Mouse (Mus musculus) left cerebral cortex, postnatal 36 days (tissue): ENCODE results near the gene Ube2e3. TPM values are rescaled to one million over a fixed set of nuclear protein-coding genes. Genes with fewer than 3 reads are reported as not detected.
A peak's percentile ranks its signal among the peaks of the same experiment; 100 is the strongest.

Source experiments
- DNase-seq, 2 experiments: peaks; one replicate each; pipeline ENCODE4 v3.0.0; 2021 to 2022; ENCODE audit warnings: low spot score in 2 of 2, mixed read lengths in 1 of 2
- intact Hi-C: fragments of 180-260 bp; cut with DNase I; formaldehyde crosslinking; loops from one replicate; pipeline ENCODE4 v1.15.1; 2025
- total RNA-seq, 2 experiments: library from RNA; stranded (reverse); gene quantifications; 2 replicates each; pipeline ENCODE4 v1.2.3; 2021

Gene Ube2e3
- total RNA-seq, 2 experiments from 2014 or later, result 102 to 110 TPM

DNA sequence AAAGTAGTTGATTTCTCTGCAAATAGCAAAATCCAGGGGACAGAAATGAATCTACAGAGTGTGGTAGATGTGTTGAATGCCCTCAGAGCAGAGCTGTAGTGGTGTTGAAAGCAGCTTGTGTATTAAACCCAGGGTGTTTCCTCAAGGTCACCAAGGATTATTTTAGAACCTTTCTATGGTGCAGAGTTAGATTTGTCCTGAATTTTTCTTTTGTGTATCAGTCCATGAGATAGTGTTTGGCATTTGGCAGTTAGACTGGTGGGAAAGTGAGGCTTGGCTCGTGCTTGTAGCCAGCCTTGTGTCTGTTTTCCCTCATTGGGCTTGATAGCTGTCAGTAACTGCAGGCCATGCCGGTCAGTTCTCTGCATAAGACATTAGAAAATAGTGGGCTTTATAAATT, 6.0 kb downstream of the Ube2e3 start:
- DNase-seq, result no peak
- intact Hi-C loops, result loop anchor here (5.0 kb wide), 1 partner anchor 578 kb away; no protein-coding TSS in a partner anchor

GRCm38 (mm10) chr2:78876002-78876401, 8.1 kb downstream of the Ube2e3 start:
- intact Hi-C loops, result no loop called here
- DNase-seq, result no peak

DNA sequence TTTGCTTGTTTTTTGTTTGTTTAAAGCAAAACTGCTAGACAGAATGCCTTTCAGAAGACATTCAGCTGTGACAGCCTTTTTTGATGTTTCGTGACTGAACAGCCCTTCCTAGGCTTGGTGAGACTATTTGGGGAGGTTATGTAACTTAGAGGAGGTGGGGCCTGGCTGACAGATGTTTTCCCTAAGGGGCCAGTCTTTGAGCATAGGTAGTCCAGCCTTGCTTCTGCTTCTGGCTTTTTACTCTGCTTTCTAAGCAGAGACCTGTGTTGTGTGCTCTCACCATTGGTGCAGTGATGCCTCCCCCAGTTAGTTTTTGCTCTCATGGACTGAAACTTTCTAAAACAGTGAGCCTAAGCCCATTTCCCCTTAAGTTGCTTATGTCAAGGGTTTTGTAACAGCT, 14.1 kb downstream of the Ube2e3 start:
- intact Hi-C loops, result no loop called here
- DNase-seq, result no peak

- intact Hi-C loops, result no loop called here
- no peak for DNase-seq
These were observed 15.0 kb downstream of the Ube2e3 start for GRCm38 (mm10) chr2:78882743-78883433.

- intact Hi-C loops, result no loop called here
- DNase-seq, result no peak
These were observed 18.5 kb downstream of the Ube2e3 start for GRCm38 (mm10) chr2:78886446-78886845.

DNA sequence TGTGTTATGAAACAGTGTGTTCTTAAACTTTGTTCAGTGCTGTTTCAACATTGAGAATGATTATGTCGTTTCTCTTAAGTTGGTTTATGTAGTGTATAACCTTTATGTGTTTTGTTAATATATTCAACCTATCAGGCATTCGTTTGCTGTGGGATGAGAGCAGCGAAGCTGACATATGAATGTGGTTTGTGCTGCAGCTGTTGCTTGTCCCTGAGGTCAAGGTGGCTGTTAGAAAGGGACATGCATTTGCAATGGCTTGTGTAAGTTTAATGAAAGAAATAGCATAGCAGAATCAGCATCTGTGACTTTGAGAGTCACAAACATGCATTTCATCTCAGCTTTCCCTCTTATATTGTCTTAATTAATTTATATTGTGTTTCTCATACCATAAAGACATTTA, 20.3 kb downstream of the Ube2e3 start:
- intact Hi-C loops, result no loop called here
- no peak for DNase-seq

- no peak for DNase-seq
- intact Hi-C loops, result no loop called here
These were observed 27.3 kb downstream of the Ube2e3 start for GRCm38 (mm10) chr2:78895216-78895615.

GRCm38 (mm10) chr2:78905916-78906315, 38.0 kb downstream of the Ube2e3 start:
- intact Hi-C loops, result no loop called here
- no peak for DNase-seq

- intact Hi-C loops, result no loop called here
- no peak for DNase-seq
These were observed 43.6 kb downstream of the Ube2e3 start for GRCm38 (mm10) chr2:78911516-78911915.

DNA sequence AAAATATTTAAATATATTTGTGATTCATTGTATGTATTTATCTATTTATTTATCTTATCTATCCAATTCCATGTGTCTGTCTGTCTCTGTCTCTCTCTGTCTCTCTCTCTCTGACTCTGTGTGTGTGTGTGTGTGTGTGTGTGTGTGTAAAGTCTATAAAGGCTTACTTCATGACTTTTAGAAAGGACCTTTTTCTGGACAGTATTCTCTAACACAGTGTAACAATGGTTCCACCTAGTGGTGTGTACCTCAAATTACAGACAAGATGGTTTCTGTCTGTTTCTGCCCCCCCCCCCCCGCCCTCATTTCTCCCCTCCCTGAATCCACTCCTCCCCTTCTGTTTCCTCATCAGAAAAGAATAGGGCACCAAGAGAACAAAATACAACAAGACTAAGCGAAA, 46.9 kb downstream of the Ube2e3 start:
- intact Hi-C loops, result no loop called here

GRCm38 (mm10) chr2:78922980-78923674, 55.2 kb downstream of the Ube2e3 start:
- DNase-seq, result no peak
- intact Hi-C loops, result no loop called here

More for the DNA sequence above, 46.9 kb downstream of the Ube2e3 start:
- DNase-seq, result no peak

DNA sequence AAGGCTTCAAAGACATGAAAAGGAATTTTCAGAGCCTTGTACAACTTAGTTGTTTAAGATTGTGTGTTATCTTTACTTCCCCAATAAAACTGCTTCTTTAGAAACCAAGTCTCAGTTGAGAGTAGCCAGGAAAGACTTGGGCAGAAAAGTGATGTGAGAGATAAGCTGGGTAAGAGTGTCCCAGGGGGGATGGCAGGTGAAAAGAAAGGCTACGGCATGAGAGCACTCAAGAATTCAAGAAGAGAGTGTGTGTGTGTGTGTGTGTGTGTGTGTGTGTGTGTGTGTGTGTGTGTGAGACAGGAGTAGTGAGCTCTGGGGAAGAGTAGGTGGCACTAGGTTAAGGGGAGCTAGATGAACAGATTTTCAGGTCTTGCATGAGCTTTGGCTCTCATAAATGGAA, 57.9 kb downstream of the Ube2e3 start:
- intact Hi-C loops, result loop anchor here (5.0 kb wide), 1 partner anchor 879 kb away; no protein-coding TSS in a partner anchor
- DNase-seq, result no peak

DNA sequence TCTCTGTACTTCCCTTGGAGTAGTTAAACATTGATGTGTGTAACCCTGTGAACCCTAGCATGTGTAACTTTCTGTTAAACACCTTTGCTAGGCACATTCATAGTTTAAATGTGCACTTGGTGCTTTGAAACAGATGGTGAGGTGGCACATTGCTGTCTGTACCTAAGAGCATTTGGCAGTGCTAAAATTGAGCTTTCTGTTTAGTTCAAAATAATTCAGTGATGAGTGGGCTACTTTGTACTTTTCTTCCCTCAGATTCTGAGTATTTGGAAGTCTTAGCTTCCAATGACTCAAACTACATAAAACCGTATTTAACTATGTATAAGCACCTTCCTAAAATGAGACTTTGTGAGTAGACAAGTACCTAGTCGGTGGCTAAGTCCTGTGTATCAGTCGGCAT, 59.7 kb downstream of the Ube2e3 start:
- intact Hi-C loops, result loop anchor here (5.0 kb wide), 1 partner anchor 880 kb away; no protein-coding TSS in a partner anchor
- DNase-seq, result peak in 1 of 2 experiments; percentile 20

- DNase-seq, result no peak
- intact Hi-C loops, result loop anchor here (5.0 kb wide), 1 partner anchor 881 kb away; no protein-coding TSS in a partner anchor
These were observed 60.2 kb downstream of the Ube2e3 start for GRCm38 (mm10) chr2:78928080-78928479.

- DNase-seq, result no peak
- intact Hi-C loops, result no loop called here
These were observed 63.4 kb downstream of the Ube2e3 start for GRCm38 (mm10) chr2:78931358-78931757.

GRCm38 (mm10) chr2:78959451-78959850, 91.5 kb downstream of the Ube2e3 start:
- intact Hi-C loops, result loop anchor here (1.0 to 2.0 kb wide), 2 partner anchors 305 to 540 kb away; no protein-coding TSS in a partner anchor

GRCm38 (mm10) chr2:78960288-78960687, 92.4 kb downstream of the Ube2e3 start:
- DNase-seq, result no peak
- intact Hi-C loops, result loop anchor here (2.0 kb wide), 1 partner anchor 295 kb away; the partner anchor contains the start of gene Itga4

More at GRCm38 (mm10) chr2:78959451-78959850, 91.5 kb downstream of the Ube2e3 start:
- DNase-seq, result peak; percentile 9 to 15

GRCm38 (mm10) chr2:78961023-78961422, 93.1 kb downstream of the Ube2e3 start:
- intact Hi-C loops, result loop anchor here (2.0 kb wide), 1 partner anchor 294 kb away; the partner anchor contains the start of gene Itga4
- no peak for DNase-seq

DNA sequence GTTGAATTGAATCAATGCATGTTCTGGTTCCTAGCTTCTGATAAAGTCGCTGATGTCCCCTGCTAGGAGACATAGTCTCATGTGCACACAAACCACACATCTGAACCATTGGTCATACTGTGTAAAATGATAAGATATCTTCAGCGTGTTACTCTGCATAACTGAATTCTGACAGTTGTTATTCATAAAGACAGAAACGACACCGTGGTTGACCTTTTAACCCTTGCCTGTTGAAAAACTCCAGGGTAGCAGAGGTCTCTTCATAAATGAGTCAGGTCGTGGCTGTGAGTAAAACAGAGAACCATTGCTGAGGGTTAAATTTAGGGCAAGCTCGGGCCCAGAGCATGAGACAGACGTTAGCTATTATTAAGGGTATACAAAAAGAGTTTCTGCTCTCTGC, 93.7 kb downstream of the Ube2e3 start:
- intact Hi-C loops, result loop anchor here (2.0 kb wide), 1 partner anchor 293 kb away; the partner anchor contains the start of gene Itga4

GRCm38 (mm10) chr2:78964995-78965394, 97.1 kb downstream of the Ube2e3 start:
- intact Hi-C loops, result no loop called here

More for the DNA sequence above, 93.7 kb downstream of the Ube2e3 start:
- DNase-seq, result no peak

DNA sequence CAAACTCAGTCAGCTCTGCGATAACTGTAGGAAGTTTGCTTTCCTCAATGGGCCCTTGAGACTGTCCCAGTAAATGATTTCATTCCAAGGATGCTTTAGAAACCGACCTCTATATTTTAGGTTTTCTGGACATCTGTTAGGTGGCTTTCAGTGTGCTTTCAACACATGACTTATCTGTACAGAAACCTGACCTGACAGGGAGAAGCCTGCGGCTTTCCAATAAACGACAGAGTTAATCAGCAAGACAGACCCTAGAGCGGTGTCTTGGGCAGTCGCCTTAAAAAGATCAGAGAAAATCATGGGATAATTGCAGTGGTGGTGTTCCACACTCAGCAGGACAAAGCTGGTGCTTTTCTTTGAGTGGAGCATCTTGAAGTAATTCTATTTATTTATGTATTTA, 97.5 kb downstream of the Ube2e3 start:
- intact Hi-C loops, result no loop called here
- no peak for DNase-seq

More at GRCm38 (mm10) chr2:78964995-78965394, 97.1 kb downstream of the Ube2e3 start:
- DNase-seq, result no peak
